Mouse (Mus musculus) liver, embryonic 14.5 days (tissue): ENCODE results near the gene Zfr. TPM values are rescaled to one million over a fixed set of nuclear protein-coding genes. Genes with fewer than 3 reads are reported as not detected.
A peak's percentile ranks its signal among the peaks of the same experiment; 100 is the strongest.

Experiments
- ATAC-seq: fragments of 200-750 bp; cut with Nextera tagmentation; 2 replicates; pipeline ENCODE4 v1.8.0; 2017; ENCODE audit warnings: moderate number of reproducible peaks, mild to moderate bottlenecking, moderate library complexity; ENCODE audit not compliant: insufficient read depth
- DNase-seq, 3 experiments: peaks; one replicate each; pipeline ENCODE4 v3.0.0-alpha.2; 2012 to 2013; ENCODE audit warnings: low read depth in 3 of 3, low spot score in 3 of 3
- H3K27ac ChIP-seq: fragments of 300-500 bp; sonication (generic); 2 replicates; pipeline ENCODE4 v1.5.1; 2014; ENCODE audit warnings: moderate library complexity, mild to moderate bottlenecking, control low read depth, inconsistent platforms
- H3K27me3 ChIP-seq: fragments of 300-500 bp; sonication (generic); 2 replicates; pipeline ENCODE4 v1.6.1; 2014; ENCODE audit warnings: mild to moderate bottlenecking, low read length, moderate library complexity; ENCODE audit not compliant: control insufficient read depth, insufficient read depth
- H3K36me3 ChIP-seq: fragments of 300-500 bp; sonication (generic); replicated peaks from 2 replicates; pipeline ENCODE4 v1.6.1; 2014; ENCODE audit warnings: low read depth; ENCODE audit not compliant: control insufficient read depth, insufficient read depth
- H3K4me1 ChIP-seq, 2 experiments: fragments of 200-500 bp in 1 of 2; fragments of 300-500 bp in 1 of 2; sonication (generic) in 1 of 2; replicated peaks; 2 replicates each; pipeline ENCODE4 v1.6.1; 2012 to 2014; ENCODE audit warnings: antibody characterized with exemption in 1 of 2, inconsistent platforms in 1 of 2, low read length in 1 of 2; ENCODE audit not compliant: control insufficient read depth in 2 of 2, insufficient read depth in 2 of 2
- H3K4me2 ChIP-seq: fragments of 300-500 bp; sonication (generic); 2 replicates; pipeline ENCODE4 v1.6.1; 2014; ENCODE audit warnings: low read depth, mild to moderate bottlenecking, control low read depth, moderate library complexity
- H3K4me3 ChIP-seq, 2 experiments: fragments of 200-500 bp in 1 of 2; fragments of 300-500 bp in 1 of 2; sonication (generic) in 1 of 2; 2 replicates each; pipeline ENCODE4 v1.5.1; 2012 to 2014; ENCODE audit warnings: low read depth in 2 of 2, low read length in 2 of 2, mild to moderate bottlenecking in 2 of 2, control low read depth in 1 of 2, inconsistent platforms in 1 of 2, moderate library complexity in 1 of 2; ENCODE audit not compliant: insufficient read depth in 1 of 2
- H3K9ac ChIP-seq: fragments of 300-500 bp; sonication (generic); replicated peaks from 2 replicates; pipeline ENCODE4 v1.6.1; 2014; ENCODE audit warnings: mild to moderate bottlenecking, control low read depth, moderate library complexity
- H3K9me3 ChIP-seq: fragments of 300-500 bp; sonication (generic); 2 replicates; pipeline ENCODE4 v1.6.1; 2016; ENCODE audit warnings: low read length, mixed read lengths; ENCODE audit not compliant: control insufficient read depth
- CTCF ChIP-seq: IDR thresholded peaks from 2 replicates; pipeline ENCODE4 v1.5.1; 2016; ENCODE audit warnings: antibody characterized with exemption, low read depth, control low read depth
- EP300 ChIP-seq: IDR thresholded peaks from 2 replicates; pipeline ENCODE4 v1.6.1; 2016; ENCODE audit warnings: antibody characterized with exemption, low read depth
- WGBS: fragments of 180-500 bp; shearing (Covaris S2); extraction: QIAGEN DNeasy Blood & Tissue Kit; methylation state at CpG from one replicate; pipeline ENCODE4 v1.1.7; 2014; ENCODE audit not compliant: insufficient replicate concordance; 5-methylcytosine and 5-hydroxymethylcytosine counted together
- polyA plus RNA-seq, 2 experiments: library from polyadenylated mRNA; depleted of rRNA in 1 of 2; stranded (reverse) in 1 of 2; unstranded in 1 of 2; fragments of >200 nt; fragmentation: Nextera tagmentation in 1 of 2; extraction: Ambion mirVana in 1 of 2; gene quantifications; 2 replicates each; pipeline versions ENCODE4 v1.2.1 to v1.2.3; 2012 to 2014

Zfr gene
- polyA plus RNA-seq, 2 experiments, result 21.8 to 42.2 TPM

GRCm38 (mm10) chr15:12090087-12090486 lies 27.5 kb upstream of the Zfr start:
- H3K27ac ChIP-seq, result no peak overlapping the region
- H3K9me3 ChIP-seq, result no peaks in the 10 kb centered on the region
- TF ChIP-seq EP300 (no peak), CTCF (no peak)
- WGBS, result 51% methylated on average over 7 of the region's 7 CpGs
- H3K27me3 ChIP-seq, result no peaks in the 10 kb centered on the region
- H3K4me1 ChIP-seq, result no peaks in the 10 kb centered on the region
- H3K4me3 ChIP-seq, result no peak overlapping the region
- no peak overlapping the region for H3K9ac ChIP-seq
- no peak overlapping the region for H3K4me2 ChIP-seq
- no peak for DNase-seq
- ATAC-seq, result no peak
- H3K36me3 ChIP-seq, result no peaks in the 10 kb centered on the region

- no peak overlapping the region for H3K9ac ChIP-seq
- no peak for ATAC-seq
- H3K9me3 ChIP-seq, result no peaks in the 10 kb centered on the region
- H3K4me1 ChIP-seq, result no peaks in the 10 kb centered on the region
- no peak overlapping the region for H3K4me2 ChIP-seq
- DNase-seq, result no peak
- H3K4me3 ChIP-seq, result no peak overlapping the region
- H3K27me3 ChIP-seq, result no peaks in the 10 kb centered on the region
- TF ChIP-seq EP300 (no peak), CTCF (no peak)
- WGBS, result 73% methylated on average over 9 of the region's 9 CpGs
- H3K36me3 ChIP-seq, result no peaks in the 10 kb centered on the region
- no peak overlapping the region for H3K27ac ChIP-seq
These were observed 26.5 kb upstream of the Zfr start for GRCm38 (mm10) chr15:12090981-12091669.

- no peak overlapping the region for H3K4me2 ChIP-seq
- H3K4me3 ChIP-seq, result no peak overlapping the region
- ATAC-seq, result no peak
- no peaks in the 10 kb centered on the region for H3K36me3 ChIP-seq
- peak; percentile 15 to 28 (median 17) for DNase-seq
- WGBS, result 38% methylated on average over 10 of the region's 10 CpGs
- H3K9me3 ChIP-seq, result no peaks in the 10 kb centered on the region
- H3K4me1 ChIP-seq, result no peaks in the 10 kb centered on the region
- no peak for TF ChIP-seq EP300
- peak; percentile 88 for TF ChIP-seq CTCF
- no peak overlapping the region for H3K9ac ChIP-seq
- H3K27ac ChIP-seq, result no peak overlapping the region
- H3K27me3 ChIP-seq, result no peaks in the 10 kb centered on the region
These were observed 25.7 kb upstream of the Zfr start for GRCm38 (mm10) chr15:12091781-12092458.

- Histone ChIP-seq H3K4me1 (no peaks in the 10 kb centered on the region), H3K9me3 (no peaks in the 10 kb centered on the region), H3K27me3 (no peaks in the 10 kb centered on the region), H3K9ac (no peak overlapping the region), H3K36me3 (no peaks in the 10 kb centered on the region), H3K27ac (no peak overlapping the region), H3K4me3 (no peak overlapping the region), H3K4me2 (no peak overlapping the region)
- ATAC-seq (no peak), DNase-seq (no peak)
- WGBS, result 74% methylated on average over 25 of the region's 25 CpGs
- TF ChIP-seq CTCF, result no peak
- TF ChIP-seq EP300, result no peak
These were observed 24.3 kb upstream of the Zfr start for GRCm38 (mm10) chr15:12093026-12093960.
